Mouse (Mus musculus): ENCODE results near the gene Slc2a1. TPM values are rescaled to one million over a fixed set of nuclear protein-coding genes. Genes with fewer than 3 reads are reported as not detected.

The Slc2a1 gene
- total and polyA plus RNA-seq, 2 experiments = 6.9 to 11.1 TPM

DNA sequence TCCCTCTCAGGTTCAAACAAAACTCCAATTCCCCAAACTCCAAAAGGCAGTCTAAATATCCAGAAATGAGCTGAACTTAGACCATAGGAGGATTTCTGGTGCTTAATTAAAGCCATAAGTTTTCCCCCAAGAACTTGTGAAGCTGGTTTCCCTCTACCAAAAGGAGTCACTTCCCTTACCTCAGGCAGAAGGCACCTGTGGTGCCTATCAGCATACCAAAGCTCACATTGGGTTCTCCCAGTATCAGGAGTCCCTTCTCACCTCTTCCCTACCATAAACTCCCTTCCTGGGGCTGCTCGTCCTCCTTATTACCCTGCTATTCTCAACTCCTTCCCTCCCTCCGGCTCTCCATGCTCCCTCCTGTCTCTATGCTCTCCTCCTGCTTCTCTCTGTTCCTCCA, 20.1 kb upstream of the Slc2a1 start:
- Histone ChIP-seq H3K27me3 (ENCODE audit: control insufficient read depth, insufficient read depth, low read length) (no peaks in the 10 kb centered on the region), H3K4me1 (ENCODE audit: control insufficient read depth, insufficient read depth, low read length) (peaks cover 5% of the 10 kb centered on the region)
- WGBS = 98% methylated on average over 2 of the region's 2 CpGs

GRCm38 (mm10) chr4:119093890-119094289, 14.6 kb upstream of the Slc2a1 start:
- no peak for DNase-seq (ENCODE audit: extremely low read depth, low read depth, low spot score)
- TF ChIP-seq POLR2A (IDR thresholded peaks at IDR 0.05; ENCODE audit: extremely low read depth, insufficient read depth, low read length) = no peak
- no peak for TF ChIP-seq CTCF (IDR thresholded peaks at IDR 0.05; ENCODE audit: low read depth, low read length)
- H3K27me3 ChIP-seq (ENCODE audit: control insufficient read depth, insufficient read depth, low read length) = no peaks in the 10 kb centered on the region
- WGBS = 90% methylated on average over 7 of the region's 7 CpGs
- no peak overlapping the region for H3K27ac ChIP-seq (replicated peaks; ENCODE audit: insufficient read depth, low read depth, low read length)
- H3K36me3 ChIP-seq (ENCODE audit: control insufficient read depth, insufficient read depth, low read length) = no peaks in the 10 kb centered on the region
- no peaks in the 10 kb centered on the region for H3K79me2 ChIP-seq (ENCODE audit: control insufficient read depth, insufficient read depth, low read length)
- H3K4me3 ChIP-seq (ENCODE audit: insufficient read depth, low read depth, low read length) = no peak overlapping the region
- no peaks in the 10 kb centered on the region for H3K4me1 ChIP-seq (ENCODE audit: control insufficient read depth, insufficient read depth, low read length)
- H3K9ac ChIP-seq (ENCODE audit: low read depth, low read length) = no peak overlapping the region

More for the DNA sequence above, 20.1 kb upstream of the Slc2a1 start:
- Histone ChIP-seq H3K4me3 (ENCODE audit: insufficient read depth, low read depth, low read length) (no peak overlapping the region), H3K27ac (replicated peaks; ENCODE audit: insufficient read depth, low read depth, low read length) (no peak overlapping the region), H3K36me3 (ENCODE audit: control insufficient read depth, insufficient read depth, low read length) (no peaks in the 10 kb centered on the region), H3K9ac (ENCODE audit: low read depth, low read length) (no peak overlapping the region), H3K79me2 (ENCODE audit: control insufficient read depth, insufficient read depth, low read length) (no peaks in the 10 kb centered on the region)
- no peak for DNase-seq (ENCODE audit: extremely low read depth, low read depth, low spot score)
- TF ChIP-seq CTCF (IDR thresholded peaks at IDR 0.05; ENCODE audit: low read depth, low read length) (no peak), POLR2A (IDR thresholded peaks at IDR 0.05; ENCODE audit: extremely low read depth, insufficient read depth, low read length) (no peak)

DNA sequence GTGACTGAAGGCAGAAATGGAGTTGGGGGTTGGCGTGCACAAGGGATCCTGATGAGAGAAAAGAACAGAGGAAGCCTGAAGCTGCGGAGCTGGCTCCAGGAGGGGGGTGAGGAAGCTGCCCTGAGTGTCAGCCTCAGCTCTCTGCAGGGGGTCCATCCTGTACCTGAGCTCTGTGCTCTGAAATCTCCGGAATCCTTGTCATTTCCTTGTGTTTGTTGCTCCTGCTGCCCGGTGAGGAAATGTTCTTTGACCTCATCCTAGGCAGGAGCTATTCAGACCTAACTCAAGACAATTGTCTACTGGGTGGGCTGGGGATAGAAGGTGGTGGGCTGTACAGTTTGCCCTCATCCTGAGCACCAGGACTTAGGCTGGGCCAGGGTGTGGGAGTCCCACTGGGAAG, 13.5 kb upstream of the Slc2a1 start:
- Histone ChIP-seq H3K79me2 (ENCODE audit: control insufficient read depth, insufficient read depth, low read length) (no peaks in the 10 kb centered on the region), H3K36me3 (ENCODE audit: control insufficient read depth, insufficient read depth, low read length) (no peaks in the 10 kb centered on the region), H3K27ac (replicated peaks; ENCODE audit: insufficient read depth, low read depth, low read length) (no peak overlapping the region), H3K9ac (ENCODE audit: low read depth, low read length) (no peak overlapping the region), H3K27me3 (ENCODE audit: control insufficient read depth, insufficient read depth, low read length) (no peaks in the 10 kb centered on the region), H3K4me1 (ENCODE audit: control insufficient read depth, insufficient read depth, low read length) (no peaks in the 10 kb centered on the region), H3K4me3 (ENCODE audit: insufficient read depth, low read depth, low read length) (no peak overlapping the region)
- TF ChIP-seq CTCF (IDR thresholded peaks at IDR 0.05; ENCODE audit: low read depth, low read length) (no peak), POLR2A (IDR thresholded peaks at IDR 0.05; ENCODE audit: extremely low read depth, insufficient read depth, low read length) (no peak)
- WGBS = 58% methylated on average over 4 of the region's 4 CpGs
- no peak for DNase-seq (ENCODE audit: extremely low read depth, low read depth, low spot score)

GRCm38 (mm10) chr4:119096401-119096800, 12.1 kb upstream of the Slc2a1 start:
- Histone ChIP-seq H3K27ac (replicated peaks; ENCODE audit: insufficient read depth, low read depth, low read length) (no peak overlapping the region), H3K27me3 (ENCODE audit: control insufficient read depth, insufficient read depth, low read length) (no peaks in the 10 kb centered on the region), H3K36me3 (ENCODE audit: control insufficient read depth, insufficient read depth, low read length) (no peaks in the 10 kb centered on the region), H3K79me2 (ENCODE audit: control insufficient read depth, insufficient read depth, low read length) (no peaks in the 10 kb centered on the region), H3K4me3 (ENCODE audit: insufficient read depth, low read depth, low read length) (no peak overlapping the region), H3K9ac (ENCODE audit: low read depth, low read length) (no peak overlapping the region), H3K4me1 (ENCODE audit: control insufficient read depth, insufficient read depth, low read length) (no peaks in the 10 kb centered on the region)
- WGBS = 78% methylated on average over 3 of the region's 3 CpGs
- no peak for TF ChIP-seq CTCF (IDR thresholded peaks at IDR 0.05; ENCODE audit: low read depth, low read length)
- TF ChIP-seq POLR2A (IDR thresholded peaks at IDR 0.05; ENCODE audit: extremely low read depth, insufficient read depth, low read length) = no peak
- no peak for DNase-seq (ENCODE audit: extremely low read depth, low read depth, low spot score)

GRCm38 (mm10) chr4:119097421-119097820, 11.1 kb upstream of the Slc2a1 start:
- 77% methylated on average over 4 of the region's 4 CpGs for WGBS
- no peak for DNase-seq (ENCODE audit: extremely low read depth, low read depth, low spot score)

DNA sequence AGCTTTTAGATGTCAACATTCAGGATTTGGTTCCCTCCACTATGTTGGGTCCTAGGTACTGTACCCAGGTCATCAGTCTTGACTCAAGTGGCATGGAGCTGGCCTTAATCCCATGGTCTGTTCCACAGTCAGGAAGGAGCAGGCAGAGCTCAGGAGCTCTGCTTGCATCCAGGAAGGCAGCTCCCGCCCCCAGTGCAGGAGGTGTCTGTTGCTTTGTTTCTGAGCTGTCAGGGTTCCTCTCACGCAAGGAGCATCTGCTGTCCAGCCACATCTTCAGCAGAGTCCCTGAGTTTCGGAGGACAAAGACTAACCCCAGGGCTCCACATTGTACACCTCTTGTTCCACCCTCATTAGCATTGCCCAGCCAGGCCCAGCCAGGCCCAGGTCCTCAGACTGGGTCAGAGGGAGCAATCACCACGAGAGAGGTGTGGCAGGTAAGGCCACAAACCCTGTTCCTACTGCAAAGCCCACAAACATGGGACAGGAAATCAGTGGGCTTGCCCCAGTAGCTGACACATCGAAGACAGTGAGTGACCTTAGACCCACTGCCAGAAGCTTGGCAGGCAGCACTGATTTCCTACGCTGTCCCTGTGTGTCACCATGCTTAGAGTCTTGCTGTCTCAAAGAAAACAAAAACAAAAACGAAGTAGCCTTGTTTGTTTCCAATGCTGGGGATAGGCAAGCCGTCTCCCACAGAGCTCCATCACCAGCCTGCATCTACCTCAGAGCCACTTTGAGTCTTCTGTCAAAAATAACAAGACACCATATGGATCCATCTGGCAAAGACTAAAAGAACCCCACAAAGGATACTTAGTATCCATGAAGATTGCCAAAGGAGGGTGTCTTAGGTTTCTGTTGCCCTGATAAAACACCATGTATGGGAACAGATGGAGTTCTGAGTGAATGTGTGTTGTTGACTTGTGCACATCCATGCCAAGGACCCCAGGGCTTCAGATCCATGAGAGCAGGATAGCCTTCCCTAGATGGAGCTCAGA, 10.0 kb upstream of the Slc2a1 start:
- Histone ChIP-seq H3K4me1 (ENCODE audit: control insufficient read depth, insufficient read depth, low read length) (no peaks in the 10 kb centered on the region), H3K4me3 (ENCODE audit: insufficient read depth, low read depth, low read length) (no peak overlapping the region), H3K79me2 (ENCODE audit: control insufficient read depth, insufficient read depth, low read length) (no peaks in the 10 kb centered on the region), H3K36me3 (ENCODE audit: control insufficient read depth, insufficient read depth, low read length) (no peaks in the 10 kb centered on the region), H3K27me3 (ENCODE audit: control insufficient read depth, insufficient read depth, low read length) (no peaks in the 10 kb centered on the region), H3K9ac (ENCODE audit: low read depth, low read length) (no peak overlapping the region), H3K27ac (replicated peaks; ENCODE audit: insufficient read depth, low read depth, low read length) (no peak overlapping the region)
- DNase-seq (ENCODE audit: extremely low read depth, low read depth, low spot score) = no peak
- WGBS = 47% methylated on average over 8 of the region's 8 CpGs
- no peak for TF ChIP-seq POLR2A (IDR thresholded peaks at IDR 0.05; ENCODE audit: extremely low read depth, insufficient read depth, low read length)
- no peak for TF ChIP-seq CTCF (IDR thresholded peaks at IDR 0.05; ENCODE audit: low read depth, low read length)

More at GRCm38 (mm10) chr4:119097421-119097820, 11.1 kb upstream of the Slc2a1 start:
- H3K27me3 ChIP-seq (ENCODE audit: control insufficient read depth, insufficient read depth, low read length) = no peaks in the 10 kb centered on the region
- TF ChIP-seq POLR2A (IDR thresholded peaks at IDR 0.05; ENCODE audit: extremely low read depth, insufficient read depth, low read length) (no peak), CTCF (IDR thresholded peaks at IDR 0.05; ENCODE audit: low read depth, low read length) (no peak)
- no peak overlapping the region for H3K27ac ChIP-seq (replicated peaks; ENCODE audit: insufficient read depth, low read depth, low read length)
- H3K36me3 ChIP-seq (ENCODE audit: control insufficient read depth, insufficient read depth, low read length) = no peaks in the 10 kb centered on the region
- no peaks in the 10 kb centered on the region for H3K4me1 ChIP-seq (ENCODE audit: control insufficient read depth, insufficient read depth, low read length)
- no peak overlapping the region for H3K9ac ChIP-seq (ENCODE audit: low read depth, low read length)
- H3K4me3 ChIP-seq (ENCODE audit: insufficient read depth, low read depth, low read length) = no peak overlapping the region
- no peaks in the 10 kb centered on the region for H3K79me2 ChIP-seq (ENCODE audit: control insufficient read depth, insufficient read depth, low read length)

Data from liver, adult 2 months (tissue).